Mouse (Mus musculus): ENCODE data around the gene Fev. TPM values are rescaled to one million over a fixed set of nuclear protein-coding genes. Genes with fewer than 3 reads are reported as not detected.

The Fev gene
- polyA plus RNA-seq, 1 experiment, result not detected

- TF ChIP-seq POLR2A (IDR thresholded peaks at IDR 0.05; ENCODE audit: insufficient read depth, low read length) (no peak), CTCF (IDR thresholded peaks at IDR 0.05; ENCODE audit: low read depth, low read length) (no peak), EP300 (IDR thresholded peaks at IDR 0.05; ENCODE audit: insufficient read depth, low read depth, low read length) (no peak)
- no peaks in the 10 kb centered on the region for H3K9me3 ChIP-seq (replicated peaks; ENCODE audit: control insufficient read depth, insufficient read depth, low read length, poor library complexity, severe bottlenecking)
- no peak overlapping the region for H3K9ac ChIP-seq (ENCODE audit: low read depth, poor library complexity, severe bottlenecking)
- no peak overlapping the region for H3K4me3 ChIP-seq (ENCODE audit: low read depth, low read length)
- no peak overlapping the region for H3K27ac ChIP-seq (ENCODE audit: insufficient read depth, low read length)
- H3K27me3 ChIP-seq (ENCODE audit: control insufficient read depth, insufficient read depth, low read length, poor library complexity, severe bottlenecking), result peaks cover 4% of the 10 kb centered on the region; the same call in 1 of the 2 replicates
- H3K4me1 ChIP-seq (ENCODE audit: control insufficient read depth, insufficient read depth, low read length), result no peaks in the 10 kb centered on the region
- H3K36me3 ChIP-seq (ENCODE audit: control insufficient read depth, insufficient read depth, low read length, poor library complexity, severe bottlenecking), result no peaks in the 10 kb centered on the region
These were observed 16.5 kb upstream of the Fev start for GRCm38 (mm10) chr1:74901686-74902085.

GRCm38 (mm10) chr1:74900341-74901285 lies 15.4 kb upstream of the Fev start:
- H3K27ac ChIP-seq (ENCODE audit: insufficient read depth, low read length), result no peak overlapping the region

GRCm38 (mm10) chr1:74898656-74899431 lies 13.6 kb upstream of the Fev start:
- Histone ChIP-seq H3K4me1 (ENCODE audit: control insufficient read depth, insufficient read depth, low read length) (no peaks in the 10 kb centered on the region), H3K9me3 (replicated peaks; ENCODE audit: control insufficient read depth, insufficient read depth, low read length, poor library complexity, severe bottlenecking) (no peaks in the 10 kb centered on the region), H3K9ac (ENCODE audit: low read depth, poor library complexity, severe bottlenecking) (no peak overlapping the region), H3K36me3 (ENCODE audit: control insufficient read depth, insufficient read depth, low read length, poor library complexity, severe bottlenecking) (no peaks in the 10 kb centered on the region), H3K27me3 (ENCODE audit: control insufficient read depth, insufficient read depth, low read length, poor library complexity, severe bottlenecking) (peaks cover 4% of the 10 kb centered on the region; the same call in 1 of the 2 replicates), H3K4me3 (ENCODE audit: low read depth, low read length) (no peak overlapping the region), H3K27ac (ENCODE audit: insufficient read depth, low read length) (no peak overlapping the region)
- TF ChIP-seq POLR2A (IDR thresholded peaks at IDR 0.05; ENCODE audit: insufficient read depth, low read length) (no peak), CTCF (IDR thresholded peaks at IDR 0.05; ENCODE audit: low read depth, low read length) (no peak), EP300 (IDR thresholded peaks at IDR 0.05; ENCODE audit: insufficient read depth, low read depth, low read length) (no peak)

More at GRCm38 (mm10) chr1:74900341-74901285, 15.4 kb upstream of the Fev start:
- Histone ChIP-seq H3K4me1 (ENCODE audit: control insufficient read depth, insufficient read depth, low read length) (no peaks in the 10 kb centered on the region), H3K9ac (ENCODE audit: low read depth, poor library complexity, severe bottlenecking) (no peak overlapping the region), H3K9me3 (replicated peaks; ENCODE audit: control insufficient read depth, insufficient read depth, low read length, poor library complexity, severe bottlenecking) (no peaks in the 10 kb centered on the region), H3K4me3 (ENCODE audit: low read depth, low read length) (peak overlapping the region; percentile 35), H3K36me3 (ENCODE audit: control insufficient read depth, insufficient read depth, low read length, poor library complexity, severe bottlenecking) (no peaks in the 10 kb centered on the region), H3K27me3 (ENCODE audit: control insufficient read depth, insufficient read depth, low read length, poor library complexity, severe bottlenecking) (peaks cover 4% of the 10 kb centered on the region; the same call in 1 of the 2 replicates)
- TF ChIP-seq CTCF (IDR thresholded peaks at IDR 0.05; ENCODE audit: low read depth, low read length), result no peak
- TF ChIP-seq EP300 (IDR thresholded peaks at IDR 0.05; ENCODE audit: insufficient read depth, low read depth, low read length), result no peak
- no peak for TF ChIP-seq POLR2A (IDR thresholded peaks at IDR 0.05; ENCODE audit: insufficient read depth, low read length)

GRCm38 (mm10) chr1:74897976-74898375 lies 12.8 kb upstream of the Fev start:
- Histone ChIP-seq H3K4me3 (ENCODE audit: low read depth, low read length) (no peak overlapping the region), H3K27ac (ENCODE audit: insufficient read depth, low read length) (no peak overlapping the region), H3K36me3 (ENCODE audit: control insufficient read depth, insufficient read depth, low read length, poor library complexity, severe bottlenecking) (no peaks in the 10 kb centered on the region), H3K27me3 (ENCODE audit: control insufficient read depth, insufficient read depth, low read length, poor library complexity, severe bottlenecking) (peaks cover 4% of the 10 kb centered on the region; the same call in 1 of the 2 replicates), H3K9ac (ENCODE audit: low read depth, poor library complexity, severe bottlenecking) (no peak overlapping the region), H3K9me3 (replicated peaks; ENCODE audit: control insufficient read depth, insufficient read depth, low read length, poor library complexity, severe bottlenecking) (no peaks in the 10 kb centered on the region), H3K4me1 (ENCODE audit: control insufficient read depth, insufficient read depth, low read length) (no peaks in the 10 kb centered on the region)
- TF ChIP-seq CTCF (IDR thresholded peaks at IDR 0.05; ENCODE audit: low read depth, low read length) (no peak), EP300 (IDR thresholded peaks at IDR 0.05; ENCODE audit: insufficient read depth, low read depth, low read length) (0 out of 2 replicates have a peak, but pooled peaks have one; percentile 5), POLR2A (IDR thresholded peaks at IDR 0.05; ENCODE audit: insufficient read depth, low read length) (no peak)

GRCm38 (mm10) chr1:74894966-74895365 lies 9.7 kb upstream of the Fev start:
- Histone ChIP-seq H3K27me3 (ENCODE audit: control insufficient read depth, insufficient read depth, low read length, poor library complexity, severe bottlenecking) (peaks cover 3% of the 10 kb centered on the region; the same call in 1 of the 2 replicates), H3K27ac (ENCODE audit: insufficient read depth, low read length) (no peak overlapping the region), H3K4me3 (ENCODE audit: low read depth, low read length) (no peak overlapping the region), H3K9ac (ENCODE audit: low read depth, poor library complexity, severe bottlenecking) (no peak overlapping the region), H3K36me3 (ENCODE audit: control insufficient read depth, insufficient read depth, low read length, poor library complexity, severe bottlenecking) (no peaks in the 10 kb centered on the region), H3K4me1 (ENCODE audit: control insufficient read depth, insufficient read depth, low read length) (no peaks in the 10 kb centered on the region), H3K9me3 (replicated peaks; ENCODE audit: control insufficient read depth, insufficient read depth, low read length, poor library complexity, severe bottlenecking) (no peaks in the 10 kb centered on the region)
- peak; percentile 66 for TF ChIP-seq CTCF (IDR thresholded peaks at IDR 0.05; ENCODE audit: low read depth, low read length)
- TF ChIP-seq EP300 (IDR thresholded peaks at IDR 0.05; ENCODE audit: insufficient read depth, low read depth, low read length), result no peak

Data from ES-Bruce4 (cell line).